Comparison of ENCODE assay signal across 1 mouse cellular context in the genomic region with DNA sequence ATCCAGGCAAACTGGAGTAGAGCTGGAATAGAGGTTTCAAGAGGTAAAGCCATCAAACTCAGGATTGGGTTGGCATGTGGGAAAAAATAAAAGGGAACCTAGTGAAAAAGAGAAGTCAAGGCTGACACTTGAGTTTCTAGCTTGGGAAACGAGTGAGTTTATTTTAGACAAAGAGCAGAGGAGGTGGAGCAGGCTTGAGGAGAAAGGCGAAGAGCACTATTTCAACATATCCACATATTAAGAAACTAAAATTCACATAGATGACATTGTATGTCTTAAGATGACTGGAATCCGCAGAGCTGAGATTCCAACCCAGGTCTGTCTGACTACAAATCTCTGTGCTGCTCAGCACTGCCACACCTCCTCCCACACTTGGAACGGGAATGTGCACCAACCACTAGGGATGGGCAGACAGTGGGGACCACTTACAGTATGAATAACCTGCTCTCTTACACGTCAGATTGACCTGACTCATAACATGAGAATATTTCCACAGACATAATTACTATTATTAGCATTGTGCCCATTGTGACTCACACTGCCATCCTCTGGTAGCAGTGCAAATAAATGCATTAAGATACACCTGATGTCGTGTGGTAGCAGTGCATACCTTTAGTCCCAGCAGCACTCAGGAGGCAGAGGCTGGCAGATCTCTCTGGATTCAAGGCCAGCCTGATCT.
TF ChIP-seq lines count a peak whose summit lies in the region.

No protein-coding gene starts in this region.

TF ChIP-seq in CH12.LX, 34 proteins besides CTCF, POLR2A, EP300 and RAD21:
- TF ChIP-seq ETS1 (conservative IDR thresholded peaks at IDR 0.05; ENCODE audit: low read depth, low read length) (0 out of 2 replicates have a peak, but pooled peaks have one; percentile 15), MEF2A (IDR thresholded peaks at IDR 0.05; ENCODE audit: borderline replicate concordance, low read depth, low read length) (peak; percentile 87; the same call in 1 of the 2 replicates), IRF4 (IDR thresholded peaks at IDR 0.05; ENCODE audit: low read depth, low read length) (peak; percentile 61), TBP (conservative IDR thresholded peaks at IDR 0.05; ENCODE audit: low read depth, low read length) (no peak), JUN (IDR thresholded peaks at IDR 0.05; ENCODE audit: insufficient read depth, low read depth, low read length) (0 out of 2 replicates have a peak, but pooled peaks have one; percentile 22), JUND (conservative IDR thresholded peaks at IDR 0.05; ENCODE audit: low read depth, low read length) (peak; percentile 54; the same call in 1 of the 2 replicates)
